Mouse (Mus musculus) ES-E14 (cell line): ENCODE results near the gene Nuak1. TPM values are rescaled to one million over a fixed set of nuclear protein-coding genes. Genes with fewer than 3 reads are reported as not detected.

Source experiments
- DNase-seq: peaks from one replicate; pipeline ENCODE4 v3.0.0-alpha.2; 2013; ENCODE audit warnings: low read depth, low spot score
- H3K27ac ChIP-seq: 2 replicates; pipeline ENCODE4 v1.5.1; 2012; ENCODE audit warnings: low read depth, mild to moderate bottlenecking, low read length, moderate library complexity, mixed read lengths; ENCODE audit not compliant: poor library complexity, insufficient read depth, severe bottlenecking
- H3K36me3 ChIP-seq: 2 replicates; pipeline ENCODE4 v1.6.1; 2012; ENCODE audit warnings: mild to moderate bottlenecking, low read length, moderate library complexity, mixed read lengths; ENCODE audit not compliant: control insufficient read depth, poor library complexity, insufficient read depth, severe bottlenecking
- H3K4me1 ChIP-seq, 2 experiments: fragments of 150-350 bp in 1 of 2; sonication (generic) in 1 of 2; 2 replicates each; pipeline ENCODE4 v1.6.1; 2012; ENCODE audit warnings: low read length in 2 of 2, mild to moderate bottlenecking in 1 of 2, mixed read lengths in 1 of 2; ENCODE audit not compliant: control insufficient read depth in 2 of 2, insufficient read depth in 2 of 2, poor library complexity in 1 of 2
- H3K4me3 ChIP-seq, 2 experiments: fragments of 150-350 bp in 1 of 2; sonication (generic) in 1 of 2; 2 replicates each; pipeline ENCODE4 v1.5.1; 2012; ENCODE audit warnings: low read length in 2 of 2, low read depth in 1 of 2, mild to moderate bottlenecking in 1 of 2, mixed read lengths in 1 of 2; ENCODE audit not compliant: insufficient read depth in 1 of 2, poor library complexity in 1 of 2, severe bottlenecking in 1 of 2
- H3K9ac ChIP-seq: 2 replicates; pipeline ENCODE4 v1.6.1; 2012; ENCODE audit warnings: low read depth, mild to moderate bottlenecking, low read length, mixed read lengths; ENCODE audit not compliant: poor library complexity, insufficient read depth, severe bottlenecking
- H3K9me3 ChIP-seq: fragments of 150-350 bp; sonication (generic); 2 replicates; pipeline ENCODE4 v1.6.1; 2012; ENCODE audit warnings: low read depth, mild to moderate bottlenecking, low read length; ENCODE audit not compliant: control insufficient read depth, insufficient read depth
- CHD2 ChIP-seq: IDR thresholded peaks from 2 replicates; pipeline ENCODE4 v1.6.1; 2014; ENCODE audit warnings: mild to moderate bottlenecking, low read depth, low read length, inconsistent platforms
- HCFC1 ChIP-seq: IDR thresholded peaks from 2 replicates; pipeline ENCODE4 v1.6.1; 2012; ENCODE audit warnings: low read length, inconsistent platforms, borderline replicate concordance; ENCODE audit not compliant: insufficient read depth
- MAFK ChIP-seq: IDR thresholded peaks from 2 replicates; pipeline ENCODE4 v1.6.1; 2014; ENCODE audit warnings: mild to moderate bottlenecking, low read depth, low read length, inconsistent platforms; ENCODE audit not compliant: insufficient read depth
- ZC3H11A ChIP-seq: IDR thresholded peaks from 2 replicates; pipeline ENCODE4 v1.6.1; 2012; ENCODE audit warnings: low read depth, mild to moderate bottlenecking, inconsistent platforms, low read length, borderline replicate concordance
- ZNF384 ChIP-seq: IDR thresholded peaks from 2 replicates; pipeline ENCODE4 v1.6.1; 2012; ENCODE audit warnings: low read depth, low read length, inconsistent platforms
- in situ Hi-C, 2 experiments: fragments of 600-800 bp; cut with MboI; formaldehyde crosslinking; loops; one replicate each; pipeline ENCODE4 v1.15.1; 2025; ENCODE audit warnings: low sequenced_read_pairs in 2 of 2, inconsistent platforms in 1 of 2; ENCODE audit not compliant: unreplicated experiment in 2 of 2
- total RNA-seq: library from RNA; depleted of rRNA; stranded (reverse); fragments of 300-350 nt; gene quantifications from 2 replicates; pipeline ENCODE4 v1.2.3, GENCODE M21; 2012

Nuak1 gene
- total RNA-seq, 1 experiment: 15.1 TPM

DNA sequence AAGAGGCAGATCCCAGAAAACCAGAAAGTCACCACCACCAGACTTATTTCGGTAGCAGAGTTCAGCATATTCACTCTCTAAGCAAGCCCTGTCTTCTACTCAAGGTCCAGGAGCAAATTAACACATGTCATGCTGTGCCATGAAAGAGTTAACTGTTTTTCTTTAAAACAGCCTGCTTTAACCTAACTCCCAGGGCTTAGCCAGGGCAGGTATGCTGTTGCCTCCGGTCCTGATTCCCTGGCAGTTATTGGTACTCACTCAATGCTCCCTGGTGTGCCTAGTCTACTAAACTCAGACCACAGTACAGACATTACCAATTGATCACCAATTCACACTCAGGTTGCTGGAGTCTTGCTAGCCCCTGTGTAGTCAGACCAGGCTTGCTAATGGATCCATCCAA is 66.9 kb downstream of the Nuak1 start:
- H3K27ac ChIP-seq: no peak overlapping the region
- TF ChIP-seq MAFK (no peak), ZNF384 (no peak)
- H3K36me3 ChIP-seq: no peaks in the 10 kb centered on the region
- H3K4me1 ChIP-seq: peaks cover 3 to 8% of the 10 kb centered on the region in 2 experiments; a peak in 2 of 4 replicates
- in situ Hi-C loops: no loop called here
- no peak overlapping the region for H3K4me3 ChIP-seq
- H3K9ac ChIP-seq: no peak overlapping the region
- no peaks in the 10 kb centered on the region for H3K9me3 ChIP-seq
- no peak for DNase-seq

- no peak overlapping the region; a peak in 1 of 4 replicates for H3K4me3 ChIP-seq
- peaks cover 3 to 8% of the 10 kb centered on the region in 2 experiments; a peak in 2 of 4 replicates for H3K4me1 ChIP-seq
- H3K27ac ChIP-seq: no peak overlapping the region
- no peak for DNase-seq
- H3K9ac ChIP-seq: peak overlapping the region; percentile 55; the same call in 1 of the 2 replicates
- no peaks in the 10 kb centered on the region for H3K36me3 ChIP-seq
- TF ChIP-seq MAFK: no peak
- no peak for TF ChIP-seq CHD2
- no peak for TF ChIP-seq ZC3H11A
- TF ChIP-seq ZNF384: no peak
- no peak for TF ChIP-seq HCFC1
- H3K9me3 ChIP-seq: no peaks in the 10 kb centered on the region
- in situ Hi-C loops: no loop called here
Measured at GRCm38 (mm10) chr10:84372161-84373095, 68.0 kb downstream of the Nuak1 start.

- no peak for DNase-seq
- Histone ChIP-seq H3K27ac (no peak overlapping the region), H3K9ac (0 out of 2 replicates have a peak overlapping the region, but pooled peaks have one; percentile 55), H3K4me3 (no peak overlapping the region), H3K4me1 (peaks cover 3 to 8% of the 10 kb centered on the region in 2 experiments; a peak in 2 of 4 replicates), H3K36me3 (no peaks in the 10 kb centered on the region), H3K9me3 (no peaks in the 10 kb centered on the region)
- in situ Hi-C loops: no loop called here
- TF ChIP-seq CHD2 (no peak), ZNF384 (no peak), ZC3H11A (no peak)
Measured at GRCm38 (mm10) chr10:84371681-84372160, 68.7 kb downstream of the Nuak1 start.

GRCm38 (mm10) chr10:84371230-84371629 is 69.2 kb downstream of the Nuak1 start:
- Histone ChIP-seq H3K27ac (no peak overlapping the region), H3K36me3 (no peaks in the 10 kb centered on the region), H3K4me1 (peaks cover 3 to 8% of the 10 kb centered on the region in 2 experiments; a peak in 2 of 4 replicates), H3K9ac (no peak overlapping the region), H3K4me3 (no peak overlapping the region), H3K9me3 (no peaks in the 10 kb centered on the region)
- no peak for TF ChIP-seq CHD2
- no peak for DNase-seq
- in situ Hi-C loops: no loop called here
